Mouse (Mus musculus): ENCODE results near the gene Cnot2. TPM values are rescaled to one million over a fixed set of nuclear protein-coding genes. Genes with fewer than 3 reads are reported as not detected.

The Cnot2 gene
- polyA plus RNA-seq, 1 experiment from 2014 or later: 75.8 TPM

DNA sequence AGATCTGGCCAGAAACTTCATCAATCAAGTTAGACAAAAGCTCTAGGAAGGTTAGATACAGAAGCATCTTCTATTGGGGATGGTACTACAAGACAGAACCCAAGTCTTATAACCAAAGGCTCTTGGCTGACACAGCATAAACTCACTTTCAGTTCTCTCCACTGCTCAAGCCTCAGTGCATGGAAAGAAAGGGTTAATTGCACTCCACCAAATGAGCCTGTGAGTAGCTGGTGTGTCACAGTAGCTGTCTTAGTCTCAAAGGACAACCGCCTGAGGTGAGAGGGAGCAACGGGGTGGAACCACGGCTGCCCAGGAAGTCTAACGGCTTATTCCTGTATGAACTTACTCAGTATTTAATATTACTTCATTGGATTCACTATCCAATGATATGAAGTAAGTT, 33.4 kb downstream of the Cnot2 start:
- 40% methylated on average over 4 of the region's 4 CpGs for WGBS (ENCODE audit: insufficient replicate concordance)

DNA sequence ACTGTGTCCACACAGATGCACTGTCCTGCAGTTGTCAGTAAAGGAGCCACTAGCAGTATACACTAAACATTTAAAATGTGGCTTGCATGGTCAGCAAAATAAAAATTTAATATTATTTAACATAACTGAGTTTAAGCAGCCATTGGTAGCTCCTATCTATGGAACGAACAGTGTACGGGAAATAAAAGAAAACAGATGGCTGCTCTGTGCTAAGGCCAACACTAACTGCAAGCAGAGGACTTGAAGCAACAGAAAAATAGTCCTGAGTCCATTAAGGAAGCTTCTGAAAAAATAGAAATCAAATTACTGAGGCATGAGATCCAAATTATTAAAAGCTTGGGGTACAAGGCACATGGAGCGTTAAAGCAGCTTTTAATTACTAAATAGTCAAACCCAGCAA, 35.1 kb downstream of the Cnot2 start:
- Histone ChIP-seq H3K36me3 (ENCODE audit: control insufficient read depth, insufficient read depth, low read length) (no peaks in the 10 kb centered on the region), H3K4me3 (ENCODE audit: low read depth, low read length) (no peak overlapping the region), H3K4me2 (no peak overlapping the region), H3K9me3 (replicated peaks; ENCODE audit: control insufficient read depth, low read length) (no peaks in the 10 kb centered on the region), H3K27me3 (ENCODE audit: control insufficient read depth, insufficient read depth, low read length) (no peaks in the 10 kb centered on the region), H3K9ac (ENCODE audit: low read depth, low read length) (no peak overlapping the region), H3K27ac (ENCODE audit: low read depth, low read length) (no peak overlapping the region), H3K4me1 (ENCODE audit: control insufficient read depth, insufficient read depth, low read length) (no peaks in the 10 kb centered on the region)
- ATAC-seq (replicated peaks; ENCODE audit: insufficient number of reproducible peaks, low FRiP score, low TSS enrichment): no peak
- WGBS (ENCODE audit: insufficient replicate concordance): 89% methylated on average over 3 of the region's 3 CpGs

More for the DNA sequence above, 33.4 kb downstream of the Cnot2 start:
- ATAC-seq (replicated peaks; ENCODE audit: insufficient number of reproducible peaks, low FRiP score, low TSS enrichment): no peak
- Histone ChIP-seq H3K4me2 (no peak overlapping the region), H3K27me3 (ENCODE audit: control insufficient read depth, insufficient read depth, low read length) (no peaks in the 10 kb centered on the region), H3K36me3 (ENCODE audit: control insufficient read depth, insufficient read depth, low read length) (no peaks in the 10 kb centered on the region), H3K4me3 (ENCODE audit: low read depth, low read length) (no peak overlapping the region), H3K27ac (ENCODE audit: low read depth, low read length) (no peak overlapping the region), H3K9me3 (replicated peaks; ENCODE audit: control insufficient read depth, low read length) (no peaks in the 10 kb centered on the region), H3K9ac (ENCODE audit: low read depth, low read length) (no peak overlapping the region), H3K4me1 (ENCODE audit: control insufficient read depth, insufficient read depth, low read length) (no peaks in the 10 kb centered on the region)

DNA sequence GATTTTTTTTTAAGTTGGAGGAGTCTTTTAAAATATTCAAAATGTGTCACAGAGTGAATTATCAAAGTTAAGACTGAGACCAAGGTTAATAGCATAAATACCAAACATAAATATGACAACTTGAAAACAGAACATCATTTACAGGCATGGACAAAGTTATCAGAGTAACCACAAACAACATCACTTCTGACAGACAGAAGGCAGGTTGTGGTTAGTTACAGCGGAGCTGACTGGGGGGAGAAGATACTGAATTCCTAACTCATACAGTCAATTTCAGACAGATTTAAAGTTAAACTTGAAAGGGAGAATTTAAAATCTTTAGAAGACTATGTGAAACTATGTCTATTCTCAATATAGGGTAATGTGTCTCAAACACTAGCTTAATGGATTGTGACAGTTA, 38.2 kb downstream of the Cnot2 start:
- no peaks in the 10 kb centered on the region for H3K36me3 ChIP-seq (ENCODE audit: control insufficient read depth, insufficient read depth, low read length)
- H3K9me3 ChIP-seq (replicated peaks; ENCODE audit: control insufficient read depth, low read length): no peaks in the 10 kb centered on the region
- no peak overlapping the region for H3K4me2 ChIP-seq
- ATAC-seq (replicated peaks; ENCODE audit: insufficient number of reproducible peaks, low FRiP score, low TSS enrichment): no peak
- H3K9ac ChIP-seq (ENCODE audit: low read depth, low read length): no peak overlapping the region
- peaks cover 4% of the 10 kb centered on the region for H3K4me1 ChIP-seq (ENCODE audit: control insufficient read depth, insufficient read depth, low read length)
- WGBS (ENCODE audit: insufficient replicate concordance): 82% methylated on average over 1 of the region's 1 CpGs
- no peak overlapping the region for H3K27ac ChIP-seq (ENCODE audit: low read depth, low read length)
- no peaks in the 10 kb centered on the region for H3K27me3 ChIP-seq (ENCODE audit: control insufficient read depth, insufficient read depth, low read length)
- H3K4me3 ChIP-seq (ENCODE audit: low read depth, low read length): no peak overlapping the region

DNA sequence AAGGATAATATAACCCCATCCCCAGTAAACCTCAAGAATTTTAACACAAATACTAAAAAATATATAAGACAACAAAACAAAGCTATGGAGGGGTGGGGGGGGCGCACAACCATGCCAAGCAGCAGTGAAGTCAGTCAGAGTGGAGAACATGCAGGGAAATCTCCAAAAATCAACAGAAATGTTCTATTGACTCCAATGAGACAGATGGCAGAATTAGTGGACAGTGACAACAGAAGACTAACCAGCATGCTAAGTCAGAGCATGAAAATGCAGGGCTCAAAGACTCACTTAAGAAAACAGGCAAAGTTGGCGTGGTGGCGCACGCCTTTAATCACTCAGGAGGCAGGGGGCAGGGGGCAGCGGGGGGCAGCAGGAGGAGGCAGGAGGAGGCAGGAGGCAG, 40.6 kb downstream of the Cnot2 start:
- peaks cover 7% of the 10 kb centered on the region for H3K4me1 ChIP-seq (ENCODE audit: control insufficient read depth, insufficient read depth, low read length)
- no peaks in the 10 kb centered on the region for H3K27me3 ChIP-seq (ENCODE audit: control insufficient read depth, insufficient read depth, low read length)
- no peak overlapping the region for H3K4me3 ChIP-seq (ENCODE audit: low read depth, low read length)
- WGBS (ENCODE audit: insufficient replicate concordance): 80% methylated on average over 5 of the region's 5 CpGs
- H3K9me3 ChIP-seq (replicated peaks; ENCODE audit: control insufficient read depth, low read length): no peaks in the 10 kb centered on the region
- H3K9ac ChIP-seq (ENCODE audit: low read depth, low read length): no peak overlapping the region
- H3K27ac ChIP-seq (ENCODE audit: low read depth, low read length): no peak overlapping the region
- H3K36me3 ChIP-seq (ENCODE audit: control insufficient read depth, insufficient read depth, low read length): no peaks in the 10 kb centered on the region
- ATAC-seq (replicated peaks; ENCODE audit: insufficient number of reproducible peaks, low FRiP score, low TSS enrichment): no peak
- no peak overlapping the region for H3K4me2 ChIP-seq

DNA sequence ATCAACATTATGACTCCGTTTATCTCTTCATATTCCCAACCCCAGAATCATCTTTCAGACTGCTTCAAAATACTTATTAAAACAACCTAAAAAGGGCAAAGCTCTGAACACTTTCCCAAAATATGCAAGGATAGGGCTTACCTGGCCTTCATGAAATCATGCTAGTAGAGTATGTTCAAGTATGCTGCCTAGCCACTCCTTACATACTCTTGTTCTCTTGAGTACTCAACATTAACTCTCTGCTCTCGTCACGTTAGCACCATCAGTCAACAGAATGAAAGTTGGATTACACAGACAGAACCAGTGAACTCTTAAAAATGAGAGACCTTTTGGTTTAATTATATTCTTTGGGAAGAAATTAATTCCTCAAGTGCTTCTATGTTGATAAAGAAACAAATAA, 43.8 kb downstream of the Cnot2 start:
- no peak for ATAC-seq (replicated peaks; ENCODE audit: insufficient number of reproducible peaks, low FRiP score, low TSS enrichment)
- 91% methylated on average over 3 of the region's 3 CpGs for WGBS (ENCODE audit: insufficient replicate concordance)
- no peaks in the 10 kb centered on the region for H3K36me3 ChIP-seq (ENCODE audit: control insufficient read depth, insufficient read depth, low read length)
- no peaks in the 10 kb centered on the region for H3K9me3 ChIP-seq (replicated peaks; ENCODE audit: control insufficient read depth, low read length)
- H3K27ac ChIP-seq (ENCODE audit: low read depth, low read length): no peak overlapping the region
- no peak overlapping the region for H3K4me2 ChIP-seq
- H3K4me3 ChIP-seq (ENCODE audit: low read depth, low read length): no peak overlapping the region
- no peaks in the 10 kb centered on the region for H3K27me3 ChIP-seq (ENCODE audit: control insufficient read depth, insufficient read depth, low read length)
- no peak overlapping the region for H3K9ac ChIP-seq (ENCODE audit: low read depth, low read length)
- H3K4me1 ChIP-seq (ENCODE audit: control insufficient read depth, insufficient read depth, low read length): peaks cover 10% of the 10 kb centered on the region

DNA sequence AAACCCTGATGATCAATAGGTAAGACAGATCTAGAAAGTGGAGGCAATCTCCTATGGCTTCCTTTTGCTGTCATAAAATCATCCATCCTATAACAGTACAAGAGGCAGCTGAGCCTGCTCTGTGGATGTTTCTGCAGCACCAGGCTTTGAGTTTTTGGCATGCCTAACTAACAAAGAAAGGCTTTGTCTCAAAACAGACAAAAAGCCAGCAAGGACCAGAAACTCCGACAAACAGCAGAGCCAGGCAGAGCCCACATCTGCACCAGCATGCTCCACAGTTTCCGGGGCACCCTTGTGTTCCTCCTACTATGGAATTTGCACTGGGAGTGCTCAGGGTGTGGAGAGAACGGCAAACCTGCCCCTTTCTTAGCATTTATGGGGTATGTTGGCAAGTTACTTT, 47.0 kb downstream of the Cnot2 start:
- no peaks in the 10 kb centered on the region for H3K36me3 ChIP-seq (ENCODE audit: control insufficient read depth, insufficient read depth, low read length)
- no peak for ATAC-seq (replicated peaks; ENCODE audit: insufficient number of reproducible peaks, low FRiP score, low TSS enrichment)

DNA sequence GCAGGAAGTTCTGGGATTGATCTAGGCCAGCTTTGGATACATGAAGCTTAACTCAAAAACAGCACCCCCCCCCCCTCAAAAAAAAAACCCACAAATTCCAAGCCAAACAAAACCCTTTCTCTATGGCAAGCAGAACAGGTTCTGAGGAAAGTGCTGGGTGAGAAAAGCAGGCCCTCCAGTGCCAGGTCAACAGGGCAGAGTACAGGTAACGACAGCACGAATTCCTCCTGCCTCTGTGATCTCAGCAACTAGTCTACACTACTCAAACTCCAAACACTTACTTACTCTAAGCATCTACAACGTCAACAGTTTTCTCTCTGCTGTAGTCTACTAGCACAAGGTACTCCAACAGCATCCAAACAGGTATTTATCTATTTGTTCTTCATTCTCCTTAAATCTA, 48.8 kb downstream of the Cnot2 start:
- 74% methylated on average over 3 of the region's 3 CpGs for WGBS (ENCODE audit: insufficient replicate concordance)
- H3K4me3 ChIP-seq (ENCODE audit: low read depth, low read length): no peak overlapping the region

More for the DNA sequence above, 47.0 kb downstream of the Cnot2 start:
- Histone ChIP-seq H3K9me3 (replicated peaks; ENCODE audit: control insufficient read depth, low read length) (no peaks in the 10 kb centered on the region), H3K27ac (ENCODE audit: low read depth, low read length) (no peak overlapping the region), H3K27me3 (ENCODE audit: control insufficient read depth, insufficient read depth, low read length) (no peaks in the 10 kb centered on the region), H3K4me2 (no peak overlapping the region), H3K4me3 (ENCODE audit: low read depth, low read length) (no peak overlapping the region), H3K4me1 (ENCODE audit: control insufficient read depth, insufficient read depth, low read length) (peaks cover 13% of the 10 kb centered on the region), H3K9ac (ENCODE audit: low read depth, low read length) (no peak overlapping the region)
- WGBS (ENCODE audit: insufficient replicate concordance): 51% methylated on average over 3 of the region's 3 CpGs

DNA sequence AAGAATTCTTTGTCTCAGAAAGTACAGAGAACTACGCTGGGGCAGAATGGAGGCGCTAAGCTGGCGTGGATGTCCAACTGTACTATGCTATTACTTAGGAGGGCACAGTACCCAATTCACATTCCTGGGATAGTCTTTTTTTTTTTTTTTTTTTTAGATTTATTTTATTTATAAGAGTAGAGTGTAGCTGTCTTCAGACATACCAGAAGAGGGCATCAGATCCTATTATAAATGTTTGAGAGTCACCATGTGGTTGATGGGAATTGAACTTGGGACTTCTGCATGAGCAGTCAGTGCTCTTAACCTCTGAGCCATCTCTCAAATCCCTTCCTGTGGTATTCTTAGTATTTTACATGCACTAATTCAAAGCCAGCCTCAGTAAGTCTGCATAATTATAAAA, 50.2 kb downstream of the Cnot2 start:
- 95% methylated on average over 3 of the region's 3 CpGs for WGBS (ENCODE audit: insufficient replicate concordance)
- Histone ChIP-seq H3K9me3 (replicated peaks; ENCODE audit: control insufficient read depth, low read length) (no peaks in the 10 kb centered on the region), H3K27me3 (ENCODE audit: control insufficient read depth, insufficient read depth, low read length) (no peaks in the 10 kb centered on the region), H3K27ac (ENCODE audit: low read depth, low read length) (no peak overlapping the region), H3K4me1 (ENCODE audit: control insufficient read depth, insufficient read depth, low read length) (peaks cover 6% of the 10 kb centered on the region), H3K36me3 (ENCODE audit: control insufficient read depth, insufficient read depth, low read length) (no peaks in the 10 kb centered on the region), H3K4me3 (ENCODE audit: low read depth, low read length) (no peak overlapping the region), H3K9ac (ENCODE audit: low read depth, low read length) (no peak overlapping the region), H3K4me2 (no peak overlapping the region)
- no peak for ATAC-seq (replicated peaks; ENCODE audit: insufficient number of reproducible peaks, low FRiP score, low TSS enrichment)

More for the DNA sequence above, 48.8 kb downstream of the Cnot2 start:
- H3K9ac ChIP-seq (ENCODE audit: low read depth, low read length): no peak overlapping the region
- no peaks in the 10 kb centered on the region for H3K9me3 ChIP-seq (replicated peaks; ENCODE audit: control insufficient read depth, low read length)
- ATAC-seq (replicated peaks; ENCODE audit: insufficient number of reproducible peaks, low FRiP score, low TSS enrichment): no peak
- H3K36me3 ChIP-seq (ENCODE audit: control insufficient read depth, insufficient read depth, low read length): no peaks in the 10 kb centered on the region
- no peak overlapping the region for H3K4me2 ChIP-seq
- no peak overlapping the region for H3K27ac ChIP-seq (ENCODE audit: low read depth, low read length)
- H3K27me3 ChIP-seq (ENCODE audit: control insufficient read depth, insufficient read depth, low read length): no peaks in the 10 kb centered on the region
- H3K4me1 ChIP-seq (ENCODE audit: control insufficient read depth, insufficient read depth, low read length): peaks cover 9% of the 10 kb centered on the region

DNA sequence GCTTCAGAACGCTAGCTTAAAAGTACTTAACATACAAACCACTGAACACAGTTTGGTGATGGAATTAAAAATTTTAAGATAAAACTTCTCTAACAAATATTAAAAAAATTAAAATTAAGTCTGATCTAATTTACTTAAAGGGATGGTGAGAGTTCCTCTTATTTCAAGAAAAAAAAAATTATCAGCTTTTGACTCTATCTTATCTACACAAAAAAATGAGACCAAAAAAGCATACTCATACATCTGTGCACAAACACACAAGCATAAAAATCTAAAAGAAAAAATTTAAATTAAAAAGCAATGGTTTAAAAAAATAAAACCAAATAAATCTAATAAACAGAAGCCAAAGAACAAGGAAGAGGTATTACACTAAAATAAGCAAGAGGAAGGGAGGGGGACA, 61.7 kb downstream of the Cnot2 start:
- Histone ChIP-seq H3K4me2 (no peak overlapping the region), H3K27ac (ENCODE audit: low read depth, low read length) (no peak overlapping the region), H3K9me3 (replicated peaks; ENCODE audit: control insufficient read depth, low read length) (no peaks in the 10 kb centered on the region), H3K9ac (ENCODE audit: low read depth, low read length) (no peak overlapping the region), H3K4me3 (ENCODE audit: low read depth, low read length) (no peak overlapping the region), H3K4me1 (ENCODE audit: control insufficient read depth, insufficient read depth, low read length) (no peaks in the 10 kb centered on the region), H3K36me3 (ENCODE audit: control insufficient read depth, insufficient read depth, low read length) (no peaks in the 10 kb centered on the region), H3K27me3 (ENCODE audit: control insufficient read depth, insufficient read depth, low read length) (no peaks in the 10 kb centered on the region)
- ATAC-seq (replicated peaks; ENCODE audit: insufficient number of reproducible peaks, low FRiP score, low TSS enrichment): no peak
- WGBS (ENCODE audit: insufficient replicate concordance): 86% methylated on average over 1 of the region's 1 CpGs

All from heart, embryonic 11.5 days (tissue).